Mouse (Mus musculus) limb, embryonic 14.5 days (tissue): ENCODE results near the gene Slc43a2. TPM values are rescaled to one million over a fixed set of nuclear protein-coding genes. Genes with fewer than 3 reads are reported as not detected.

Experiments used
- ATAC-seq: fragments of 200-750 bp; cut with Nextera tagmentation; 2 replicates; pipeline ENCODE4 v1.8.0; 2017; ENCODE audit warnings: low read depth, moderate number of reproducible peaks, moderate TSS enrichment; ENCODE audit not compliant: low FRiP score
- DNase-seq: peaks from one replicate; pipeline ENCODE4 v3.0.0-alpha.2; 2015; ENCODE audit warnings: low spot score
- H3K27ac ChIP-seq: fragments of 300-500 bp; sonication (generic); replicated peaks from 2 replicates; pipeline ENCODE4 v1.5.1; 2014; ENCODE audit warnings: low read depth, mild to moderate bottlenecking, low read length, moderate library complexity, mixed read lengths
- H3K27me3 ChIP-seq: fragments of 300-500 bp; sonication (generic); 2 replicates; pipeline ENCODE4 v1.6.1; 2014; ENCODE audit warnings: low read length, mixed read lengths; ENCODE audit not compliant: control insufficient read depth, insufficient read depth
- H3K36me3 ChIP-seq: fragments of 300-500 bp; sonication (generic); 2 replicates; pipeline ENCODE4 v1.6.1; 2014; ENCODE audit warnings: mild to moderate bottlenecking, low read length, moderate library complexity, mixed read lengths; ENCODE audit not compliant: control insufficient read depth, insufficient read depth
- H3K4me1 ChIP-seq: fragments of 300-500 bp; sonication (generic); 2 replicates; pipeline ENCODE4 v1.6.1; 2014; ENCODE audit warnings: antibody characterized with exemption, low read length, mixed read lengths; ENCODE audit not compliant: control insufficient read depth, insufficient read depth
- H3K4me2 ChIP-seq: fragments of 300-500 bp; sonication (generic); replicated peaks from 2 replicates; pipeline ENCODE4 v1.6.1; 2014; ENCODE audit warnings: low read depth, mild to moderate bottlenecking, low read length, moderate library complexity; ENCODE audit not compliant: severe bottlenecking
- H3K4me3 ChIP-seq: fragments of 300-500 bp; sonication (generic); replicated peaks from 2 replicates; pipeline ENCODE4 v1.5.1; 2014; ENCODE audit warnings: low read length
- H3K9ac ChIP-seq: fragments of 300-500 bp; sonication (generic); 2 replicates; pipeline ENCODE4 v1.6.1; 2014; ENCODE audit warnings: mild to moderate bottlenecking, low read depth, low read length, moderate library complexity; ENCODE audit not compliant: severe bottlenecking
- H3K9me3 ChIP-seq: fragments of 300-500 bp; sonication (generic); 2 replicates; pipeline ENCODE4 v1.6.1; 2016; ENCODE audit warnings: low read length; ENCODE audit not compliant: control insufficient read depth
- POLR2A ChIP-seq: fragments of 200-500 bp; IDR thresholded peaks from 2 replicates; pipeline ENCODE4 v1.8.0; 2012; ENCODE audit warnings: inconsistent platforms, mild to moderate bottlenecking, moderate library complexity, borderline replicate concordance; ENCODE audit not compliant: insufficient read depth, insufficient read length; ENCODE audit errors: extremely low read depth
- WGBS: fragments of 180-500 bp; shearing (Covaris S2); extraction: QIAGEN DNeasy Blood & Tissue Kit; methylation state at CpG from one replicate; pipeline ENCODE4 v1.1.7; 2014; 5-methylcytosine and 5-hydroxymethylcytosine counted together
- polyA plus RNA-seq, 2 experiments: library from polyadenylated mRNA; depleted of rRNA in 1 of 2; stranded (reverse) in 1 of 2; unstranded in 1 of 2; fragments of >200 nt; fragmentation: Nextera tagmentation in 1 of 2; extraction: Ambion mirVana in 1 of 2; gene quantifications; 2 replicates each; pipeline versions ENCODE4 v1.2.1 to v1.2.3; 2012 to 2014

Gene Slc43a2
- polyA plus RNA-seq, 2 experiments, result 3.5 to 5.8 TPM

DNA sequence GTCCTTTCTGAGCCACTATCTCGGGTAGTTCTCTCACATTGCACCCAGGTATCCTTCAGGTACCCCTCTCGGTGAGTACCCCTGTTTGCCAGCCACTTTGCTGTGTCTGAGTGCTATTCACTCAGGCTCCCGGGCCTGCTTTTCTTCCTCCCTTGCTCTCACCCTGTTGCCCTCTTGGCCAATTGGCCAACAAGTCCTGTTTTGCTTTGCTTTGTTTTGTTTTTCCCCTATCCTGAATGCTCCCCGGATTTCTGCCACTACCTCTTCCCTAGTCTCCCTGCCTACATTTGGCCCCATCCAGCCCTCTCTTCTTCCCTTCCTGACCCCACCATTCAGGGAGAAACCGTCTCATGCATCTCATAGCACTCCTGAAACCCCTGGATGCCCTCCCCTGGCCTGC is 54.5 kb downstream of the Slc43a2 start:
- no peak for TF ChIP-seq POLR2A
- Histone ChIP-seq H3K4me1 (peaks cover 17% of the 10 kb centered on the region), H3K4me2 (no peak overlapping the region), H3K9ac (no peak overlapping the region), H3K27ac (no peak overlapping the region), H3K9me3 (no peaks in the 10 kb centered on the region), H3K36me3 (no peaks in the 10 kb centered on the region), H3K27me3 (no peaks in the 10 kb centered on the region), H3K4me3 (no peak overlapping the region)
- 73% methylated on average over 5 of the region's 5 CpGs for WGBS
- DNase-seq (no peak), ATAC-seq (no peak)

DNA sequence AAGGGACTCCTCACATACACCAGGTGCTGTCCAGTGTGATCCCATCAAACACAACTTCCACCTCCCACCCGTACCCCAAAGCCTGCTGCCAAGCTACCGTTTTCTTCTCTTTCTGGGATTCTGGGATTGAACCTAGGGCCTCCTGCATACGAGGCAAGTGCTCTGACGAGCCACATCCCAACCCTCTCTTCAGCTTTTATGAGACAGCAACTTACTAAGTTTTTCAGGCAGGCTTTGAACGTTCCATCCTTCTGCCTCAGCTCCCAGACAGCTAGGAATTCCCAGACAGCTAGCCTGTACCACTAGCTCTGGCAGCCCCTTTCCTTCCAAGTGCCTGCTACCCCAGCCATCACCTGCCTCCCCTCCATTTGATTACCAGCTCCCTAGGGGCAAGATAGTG is 55.5 kb downstream of the Slc43a2 start:
- H3K27ac ChIP-seq, result no peak overlapping the region
- H3K9me3 ChIP-seq, result no peaks in the 10 kb centered on the region
- H3K27me3 ChIP-seq, result no peaks in the 10 kb centered on the region
- TF ChIP-seq POLR2A, result no peak
- 81% methylated on average over 5 of the region's 5 CpGs for WGBS
- DNase-seq (no peak), ATAC-seq (no peak)
- no peak overlapping the region for H3K4me2 ChIP-seq
- H3K9ac ChIP-seq, result no peak overlapping the region
- H3K36me3 ChIP-seq, result no peaks in the 10 kb centered on the region
- H3K4me3 ChIP-seq, result no peak overlapping the region
- H3K4me1 ChIP-seq, result peaks cover 17% of the 10 kb centered on the region

GRCm38 (mm10) chr11:75587493-75588284 is 56.2 kb downstream of the Slc43a2 start, which contains the start of gene Pitpna:
TSS of gene Pitpna (plus strand) at chr11:75588097.
- H3K9me3 ChIP-seq, result no peaks in the 10 kb centered on the region
- no peaks in the 10 kb centered on the region for H3K27me3 ChIP-seq
- peak; percentile 96 for ATAC-seq
- peak; percentile 60; the same call in 1 of the 2 replicates for TF ChIP-seq POLR2A
- peaks cover 17% of the 10 kb centered on the region for H3K4me1 ChIP-seq
- peak within 1 kb of the TSS; percentile 95 for H3K4me2 ChIP-seq
- peaks cover 4% of the 10 kb centered on the region for H3K36me3 ChIP-seq
- H3K4me3 ChIP-seq, result peak within 1 kb of the TSS; percentile 88
- peak; percentile 94 for DNase-seq
- WGBS, result 7% methylated on average over 41 of the region's 49 CpGs
- peak within 1 kb of the TSS; percentile 83 for H3K27ac ChIP-seq
- peak within 1 kb of the TSS; percentile 88 for H3K9ac ChIP-seq

- H3K36me3 ChIP-seq, result peaks cover 11% of the 10 kb centered on the region
- peak overlapping the region; percentile 83 for H3K27ac ChIP-seq
- H3K4me3 ChIP-seq, result peak overlapping the region; percentile 88
- 1% methylated on average over 37 of the region's 37 CpGs for WGBS
- H3K4me2 ChIP-seq, result peak overlapping the region; percentile 95
- H3K9ac ChIP-seq, result peak overlapping the region; percentile 88
- ATAC-seq, result peak; percentile 78
- no peaks in the 10 kb centered on the region for H3K9me3 ChIP-seq
- peaks cover 17% of the 10 kb centered on the region for H3K4me1 ChIP-seq
- DNase-seq, result no peak
- H3K27me3 ChIP-seq, result no peaks in the 10 kb centered on the region
- TF ChIP-seq POLR2A, result no peak
Observed at GRCm38 (mm10) chr11:75588285-75588941, 56.9 kb downstream of the Slc43a2 start.

DNA sequence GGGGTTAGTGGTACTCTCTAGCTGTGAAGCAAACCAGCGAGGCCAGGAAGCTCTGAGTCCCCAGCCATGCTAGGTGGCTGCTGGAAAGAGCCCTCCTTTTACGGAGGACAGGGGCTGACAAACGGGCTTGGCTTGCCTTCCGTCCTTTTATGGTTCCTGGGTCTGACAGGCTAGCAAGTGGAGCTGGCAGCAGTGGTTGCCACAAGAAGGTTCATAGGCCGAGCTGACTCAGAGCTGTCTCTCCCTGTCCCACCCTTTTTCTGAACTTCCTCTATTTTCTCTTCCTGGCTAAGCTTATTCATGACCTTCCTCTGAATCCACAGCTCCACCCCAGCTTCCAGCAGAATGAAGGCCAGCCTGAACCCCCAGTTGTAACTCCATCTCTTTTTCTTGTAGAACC is 61.1 kb downstream of the Slc43a2 start:
- WGBS, result 78% methylated on average over 5 of the region's 5 CpGs
- Histone ChIP-seq H3K4me3 (no peak overlapping the region), H3K36me3 (peaks cover 46% of the 10 kb centered on the region), H3K27me3 (no peaks in the 10 kb centered on the region), H3K4me2 (no peak overlapping the region), H3K27ac (no peak overlapping the region), H3K9me3 (no peaks in the 10 kb centered on the region), H3K4me1 (peaks cover 11% of the 10 kb centered on the region), H3K9ac (no peak overlapping the region)
- TF ChIP-seq POLR2A, result no peak
- ATAC-seq (no peak), DNase-seq (no peak)
